Mouse (Mus musculus): ENCODE measurements around the gene Prpf38b.

The Prpf38b gene

DNA sequence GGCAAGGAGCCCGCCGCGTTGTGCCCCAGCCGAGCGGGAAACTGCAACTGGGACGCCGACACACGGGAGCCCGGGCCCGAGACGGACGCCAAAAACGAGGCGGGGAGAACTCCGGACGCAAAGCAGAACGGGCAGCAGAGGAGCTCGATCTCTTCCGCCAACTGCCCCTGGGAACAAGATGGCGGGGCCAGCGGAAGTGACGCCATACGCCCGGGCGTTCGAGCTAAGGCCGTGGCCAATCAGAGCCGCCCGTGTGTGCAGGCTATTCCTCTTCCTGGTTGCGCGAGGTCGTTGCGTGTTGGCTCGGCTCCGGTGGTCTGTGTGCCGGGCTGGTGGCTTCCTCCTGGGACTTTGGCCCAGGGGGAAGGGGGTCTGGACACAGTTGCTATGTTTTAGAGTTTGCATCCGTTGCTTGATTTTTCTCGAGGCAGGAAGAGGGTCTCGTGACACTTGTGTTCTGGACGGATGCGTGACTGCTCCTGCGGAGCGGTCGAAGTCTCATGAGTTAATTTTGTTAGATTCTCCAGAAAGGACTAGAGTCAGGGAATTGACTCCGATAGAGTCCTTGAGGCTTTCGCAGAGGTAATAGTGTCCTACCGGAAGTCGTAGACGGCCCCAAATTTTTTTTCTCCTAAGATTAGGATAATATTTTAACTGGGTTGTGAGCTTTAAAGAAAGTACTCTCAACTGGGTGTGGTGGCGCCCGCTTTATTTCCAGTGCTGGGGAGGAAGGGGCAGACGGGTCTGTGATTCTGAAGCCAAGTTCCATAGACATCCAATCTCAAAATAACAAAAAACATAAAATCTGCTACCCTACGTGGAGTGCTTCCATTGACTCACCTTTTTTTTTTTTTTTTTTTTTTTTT, at the start of gene Prpf38b:
Prpf38b (minus strand) TSS at position 180 of the 866 bp plus-strand sequence.
- peak; percentile 92 for DNase-seq (ENCODE audit: low spot score)

DNA sequence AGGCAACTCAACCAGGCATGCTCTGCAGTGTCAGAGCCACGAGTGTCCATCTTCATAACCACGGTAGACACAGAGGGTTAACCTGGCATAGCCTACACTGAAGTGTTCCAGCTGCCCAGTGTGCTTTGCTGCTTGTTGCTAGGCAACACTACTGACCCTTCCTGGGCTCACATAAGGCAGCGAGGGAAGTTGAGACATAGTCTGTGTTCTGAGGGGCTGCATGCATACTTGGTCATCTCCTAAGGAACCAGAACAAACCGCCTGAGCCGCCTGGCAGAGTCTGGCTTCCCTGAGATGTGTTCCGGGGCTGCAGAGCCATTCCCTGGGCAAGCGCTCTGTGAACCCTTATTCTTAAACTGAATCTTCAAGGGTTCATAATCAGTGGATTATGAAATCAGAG, 49.7 kb upstream of the Prpf38b start:
- DNase-seq (ENCODE audit: low spot score) = no peak

DNA sequence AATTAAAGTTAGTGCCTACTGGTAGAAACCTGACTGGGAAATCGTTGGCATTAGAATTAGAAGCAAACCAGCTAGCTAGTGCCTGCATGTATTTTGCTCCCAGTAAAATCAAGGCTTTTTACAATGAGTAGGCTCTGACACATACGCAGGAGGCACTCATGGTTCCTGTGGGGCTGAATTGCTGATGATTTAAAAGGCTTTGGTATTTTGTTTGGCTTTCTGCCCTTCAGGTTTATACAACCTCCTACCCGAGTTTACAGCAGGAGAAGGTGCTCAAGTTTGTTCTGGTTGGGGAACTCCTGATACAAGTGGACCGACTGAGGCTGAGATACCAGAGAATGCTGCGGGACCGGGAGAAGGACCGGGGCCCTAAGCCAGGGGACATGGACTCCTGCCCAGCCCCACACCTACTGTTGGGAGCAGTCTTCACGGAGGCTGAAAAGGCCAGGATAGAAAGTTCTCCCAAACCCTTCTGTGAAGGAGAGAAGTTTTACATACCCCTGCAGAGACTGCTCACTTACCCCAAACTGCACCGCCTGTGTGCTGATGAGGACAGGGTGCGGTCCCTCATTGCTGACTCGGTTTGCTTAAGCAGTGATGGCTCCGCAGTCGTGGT, 48.3 kb upstream of the Prpf38b start:
- DNase-seq (ENCODE audit: low spot score) = no peak

DNA sequence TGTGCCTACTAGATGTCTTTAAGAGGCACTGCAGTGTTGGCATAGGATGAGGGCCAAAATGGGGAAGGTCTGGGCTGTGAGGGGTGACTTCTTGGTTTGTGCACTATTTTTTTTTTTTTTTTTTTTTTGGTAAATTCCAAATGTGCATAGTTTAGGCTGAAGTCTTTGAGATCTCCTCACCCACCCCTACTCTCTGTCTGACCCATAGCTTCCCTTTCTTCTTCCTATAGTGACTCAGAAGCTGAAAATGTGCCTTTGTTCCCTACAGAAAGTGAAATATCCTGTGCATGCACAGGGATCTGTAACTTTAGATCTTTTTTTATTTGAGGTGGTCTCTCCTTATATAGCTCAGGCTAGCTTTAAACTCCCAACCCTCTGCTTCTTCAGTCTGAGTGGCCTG, 46.4 kb upstream of the Prpf38b start:
- no peak for DNase-seq (ENCODE audit: low spot score)

DNA sequence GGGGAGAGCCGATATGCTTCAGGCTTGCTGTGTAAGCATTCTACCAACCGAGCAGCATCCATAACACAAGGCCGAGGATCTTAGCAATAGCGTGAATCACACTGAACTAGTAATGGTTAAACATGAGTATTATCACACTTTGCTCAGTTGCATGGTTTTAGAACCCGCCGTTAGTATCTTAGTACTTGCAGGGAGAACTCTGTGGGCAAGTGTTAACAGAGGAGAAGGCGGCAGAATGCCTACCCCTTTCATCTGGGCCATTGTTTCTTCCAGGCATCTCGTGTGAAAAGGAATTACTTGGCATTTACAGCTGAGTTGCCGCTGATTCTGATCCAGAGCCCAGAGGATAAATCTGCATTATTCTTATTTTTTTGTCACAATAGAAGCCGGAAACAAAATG, 29.5 kb upstream of the Prpf38b start:
- DNase-seq (ENCODE audit: low spot score) = no peak

DNA sequence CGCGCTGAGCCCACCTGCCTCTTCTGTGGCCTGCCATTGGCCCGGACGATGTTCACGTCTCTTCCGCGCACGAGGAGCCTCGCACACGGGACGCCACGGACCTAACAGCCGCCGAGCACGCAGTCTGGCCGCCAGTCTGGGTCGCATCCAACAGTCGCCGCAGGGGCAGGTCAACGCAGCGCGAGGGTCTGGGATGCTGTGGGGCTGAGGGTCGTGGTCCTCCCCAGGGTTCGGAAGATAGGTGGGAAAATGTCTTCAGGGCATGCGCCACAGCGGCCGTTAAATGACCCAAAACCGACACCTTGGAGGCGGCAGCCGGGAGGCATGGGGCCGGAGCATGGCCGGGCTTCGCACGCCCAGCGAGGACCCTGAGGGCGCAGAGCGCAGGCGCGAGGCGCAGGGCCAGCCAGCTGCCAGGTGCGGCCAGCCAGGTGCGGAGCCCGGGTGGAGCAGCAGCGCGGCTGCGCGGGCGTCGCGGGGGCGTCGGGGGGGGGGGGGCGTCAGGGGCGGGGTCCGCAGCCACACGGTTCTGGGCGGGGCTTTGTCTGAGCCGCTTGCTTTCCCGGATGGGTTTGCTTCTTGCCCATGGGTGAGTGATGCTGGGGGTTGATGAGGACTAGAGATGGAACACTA, 28.6 kb upstream of the Prpf38b start, which contains the start of gene Gm9857:
Gm9857 (minus strand) TSS at position 445 of the 633 bp plus-strand sequence.
- no peak for DNase-seq (ENCODE audit: low spot score)

DNA sequence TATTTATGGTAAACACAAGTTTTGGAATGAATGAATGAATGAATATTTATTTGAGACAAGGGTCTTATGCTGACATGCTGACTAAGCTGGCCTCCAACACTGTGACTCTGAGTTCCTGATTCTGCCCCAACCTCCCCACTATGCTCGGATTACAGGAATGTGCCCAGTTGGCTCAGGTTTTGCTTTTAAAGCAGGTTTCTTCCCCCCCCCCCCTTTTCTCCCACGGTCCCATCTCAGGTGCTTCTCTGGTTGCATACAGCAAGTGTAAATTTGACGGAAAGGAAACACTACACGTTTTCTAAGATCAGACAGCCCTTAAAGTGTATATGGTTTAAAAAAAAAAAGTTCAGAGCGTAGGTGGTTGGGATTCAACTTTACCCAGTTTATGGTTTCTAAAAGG, 28.0 kb upstream of the Prpf38b start, which contains the start of gene Henmt1:
Henmt1 (plus strand) TSS at position 301 of the 400 bp plus-strand sequence.
- DNase-seq (ENCODE audit: low spot score) = no peak

DNA sequence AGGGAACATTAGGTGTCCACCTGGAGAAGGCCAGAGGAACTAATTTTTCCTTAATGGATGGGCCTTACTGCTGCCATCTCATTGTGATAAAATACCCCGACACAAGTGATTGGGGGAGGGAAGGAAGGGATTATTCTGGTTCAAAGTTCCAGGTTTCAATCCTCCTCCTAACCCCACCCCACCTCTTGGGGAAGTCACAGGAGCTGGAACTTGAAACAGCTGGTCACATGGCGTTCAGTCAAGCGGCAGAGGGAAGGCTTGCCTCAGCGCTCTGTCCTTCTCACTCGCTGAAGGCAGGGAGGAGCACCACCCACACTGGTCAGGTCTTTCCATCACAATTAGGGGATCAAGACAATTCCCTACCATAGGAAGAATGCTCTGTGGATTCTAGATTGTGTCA, 27.2 kb upstream of the Prpf38b start:
- DNase-seq (ENCODE audit: low spot score) = no peak

DNA sequence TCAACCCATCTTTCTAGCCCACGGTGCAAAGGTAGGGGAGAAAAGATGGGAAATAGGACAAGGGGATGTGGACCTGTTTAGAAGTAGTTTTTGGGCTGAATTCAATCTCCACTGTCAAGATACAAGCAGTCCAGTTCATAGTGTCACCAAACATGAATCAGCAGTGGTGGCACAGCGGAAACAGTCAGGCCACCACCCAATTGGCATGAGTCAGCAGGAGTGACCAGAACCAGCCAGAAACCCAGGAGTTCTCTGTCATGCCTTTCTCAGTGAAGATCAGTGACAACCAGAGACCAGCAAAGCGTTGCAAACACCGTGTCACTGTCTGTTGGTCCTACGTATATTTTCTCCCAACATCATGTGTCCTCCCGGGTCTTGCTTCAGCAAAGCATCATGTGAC, 22.0 kb upstream of the Prpf38b start:
- DNase-seq (ENCODE audit: low spot score) = no peak

DNA sequence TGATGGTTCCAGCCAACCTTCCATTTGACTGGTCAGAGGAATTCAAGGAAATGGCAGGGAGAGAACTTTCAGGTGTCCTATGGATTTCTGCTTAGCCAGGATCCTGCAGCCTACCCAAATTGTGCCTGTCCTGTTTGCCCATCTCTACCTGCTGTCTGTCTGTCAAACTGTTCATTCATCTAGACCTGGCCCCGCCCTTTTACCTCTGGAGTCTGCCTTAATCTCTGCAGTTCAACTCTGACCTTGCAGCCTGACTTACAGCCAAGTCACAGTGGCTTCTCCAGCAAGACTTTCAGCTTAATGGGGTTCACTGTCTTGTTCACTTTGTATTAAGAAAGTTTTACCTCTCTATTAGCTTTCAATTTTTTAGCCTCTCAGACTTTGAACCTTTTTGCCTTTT, 14.8 kb upstream of the Prpf38b start:
- no peak for DNase-seq (ENCODE audit: low spot score)

DNA sequence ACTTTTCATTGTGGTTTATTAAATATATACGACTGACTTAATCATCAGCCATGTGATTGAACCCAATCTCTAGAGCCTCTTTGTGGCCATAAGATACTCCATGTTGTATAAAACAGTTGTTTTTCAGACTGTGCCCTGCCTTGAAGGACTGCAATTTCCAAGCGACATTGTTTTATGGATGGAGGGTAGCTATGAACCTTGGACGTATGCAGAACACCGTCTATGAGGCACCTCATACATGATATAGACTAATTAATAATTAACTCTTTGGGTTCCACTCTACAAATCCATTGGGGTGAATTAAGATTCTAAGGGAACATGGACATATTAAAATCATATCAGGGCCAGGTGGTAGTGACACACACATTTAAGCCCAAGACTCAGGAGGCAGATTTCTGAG, 14.2 kb upstream of the Prpf38b start:
- no peak for DNase-seq (ENCODE audit: low spot score)

DNA sequence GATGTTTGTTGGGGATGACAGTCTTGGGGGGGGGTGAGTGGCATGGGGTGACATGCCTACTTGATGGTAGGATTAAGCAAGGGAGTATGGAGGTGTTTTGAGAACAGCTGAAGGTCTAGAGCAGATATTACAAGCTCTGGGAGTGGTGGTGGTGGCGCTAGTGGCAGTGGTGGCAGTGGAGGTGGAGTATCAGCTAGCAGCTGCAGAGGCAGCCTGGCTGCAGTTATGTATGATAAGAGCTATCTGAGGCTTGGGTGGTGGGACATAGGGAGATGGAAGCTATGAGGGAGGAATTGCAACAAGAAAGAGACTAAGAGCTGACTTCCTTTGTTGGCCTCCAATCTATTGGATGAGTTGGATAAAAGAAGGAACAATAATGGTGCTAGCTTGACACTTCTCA, 10.3 kb upstream of the Prpf38b start:
- DNase-seq (ENCODE audit: low spot score) = no peak

DNA sequence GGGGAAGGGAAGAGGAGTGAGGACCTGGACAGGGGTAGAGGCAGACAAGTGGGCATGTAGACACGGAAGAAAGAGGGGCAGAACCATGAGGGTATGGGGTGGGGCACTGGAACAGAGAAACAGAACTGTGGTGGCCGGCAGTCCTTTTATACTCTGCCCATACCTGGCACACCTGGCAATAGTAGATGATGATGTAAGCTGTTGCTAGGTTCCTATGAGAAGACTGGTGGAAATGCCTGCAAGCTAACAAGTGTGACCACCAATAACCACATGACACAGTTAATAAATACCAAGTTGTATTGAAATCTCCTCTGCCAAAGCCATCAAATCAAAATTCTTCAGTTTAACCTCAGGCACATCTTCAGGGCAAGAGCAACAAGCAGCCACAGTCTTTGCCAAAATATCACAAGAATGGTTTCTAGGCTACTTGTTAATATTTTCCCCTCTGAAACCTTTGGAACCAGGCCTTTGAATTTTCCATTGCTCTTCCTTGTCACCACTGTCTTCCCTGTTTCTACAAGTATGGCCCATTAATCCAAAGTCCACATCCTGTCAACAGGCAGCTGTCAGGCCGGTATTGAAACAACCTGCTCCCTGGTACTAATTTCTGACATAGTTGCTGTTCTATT, 9.0 kb upstream of the Prpf38b start:
- DNase-seq (ENCODE audit: low spot score) = no peak

DNA sequence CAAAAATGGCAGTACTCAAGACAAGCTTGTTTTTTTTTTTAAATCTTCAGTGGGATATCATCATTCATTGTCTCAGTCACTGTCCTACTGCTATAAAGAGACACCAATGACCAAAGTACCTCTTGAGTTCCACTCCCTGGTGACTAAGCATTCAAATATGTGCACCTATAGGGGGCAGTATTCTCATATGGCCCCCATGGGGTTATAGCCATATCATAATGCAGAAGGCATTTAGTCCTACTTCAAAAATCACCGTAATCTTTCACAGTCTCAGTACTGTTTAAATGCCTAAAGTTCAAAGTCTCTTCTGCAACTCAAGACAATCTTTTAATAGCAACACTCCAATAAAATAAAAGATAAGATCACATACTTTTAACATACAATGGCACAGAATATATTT, 7.3 kb upstream of the Prpf38b start:
- DNase-seq (ENCODE audit: low spot score) = no peak

DNA sequence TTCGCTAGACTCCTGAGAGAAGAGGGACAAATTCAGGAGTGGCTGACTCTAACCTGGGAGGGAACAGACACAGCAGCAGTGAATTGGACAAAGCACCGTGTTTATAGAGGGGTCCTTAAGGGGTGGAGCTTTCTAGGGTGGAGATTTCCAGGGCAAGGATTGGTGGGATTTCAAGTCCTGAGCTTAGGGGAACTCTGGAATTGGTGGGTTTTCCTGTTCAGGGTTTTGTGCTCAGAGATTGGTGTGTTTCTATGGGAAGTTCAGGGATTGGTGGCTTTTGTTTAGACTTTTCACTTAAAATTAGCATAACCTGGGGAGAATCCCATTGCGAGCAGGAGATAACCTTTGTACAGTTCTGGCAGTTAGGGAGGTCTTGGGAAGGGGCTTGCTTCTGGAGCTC, 6.5 kb upstream of the Prpf38b start:
- DNase-seq (ENCODE audit: low spot score) = no peak

DNA sequence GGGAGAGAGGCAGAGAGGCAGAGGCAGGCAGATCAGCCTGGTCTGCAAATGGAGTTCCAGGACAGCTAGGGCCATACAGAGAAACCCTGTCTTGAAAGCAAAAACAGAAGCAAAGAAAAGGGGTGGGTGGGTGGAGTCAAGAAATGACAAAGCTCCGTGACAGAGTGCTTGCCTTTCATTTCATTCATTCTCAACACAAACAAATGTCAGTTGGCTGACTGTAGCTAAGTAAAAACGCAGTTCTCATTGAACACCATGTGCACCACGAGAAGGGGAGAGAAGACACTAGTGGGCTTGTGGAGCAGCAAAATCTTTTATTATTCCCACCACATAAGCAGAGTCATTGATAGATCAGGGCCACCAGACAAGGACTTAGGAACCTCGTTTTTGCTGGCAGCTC, 5.3 kb upstream of the Prpf38b start:
- DNase-seq (ENCODE audit: low spot score) = no peak

DNA sequence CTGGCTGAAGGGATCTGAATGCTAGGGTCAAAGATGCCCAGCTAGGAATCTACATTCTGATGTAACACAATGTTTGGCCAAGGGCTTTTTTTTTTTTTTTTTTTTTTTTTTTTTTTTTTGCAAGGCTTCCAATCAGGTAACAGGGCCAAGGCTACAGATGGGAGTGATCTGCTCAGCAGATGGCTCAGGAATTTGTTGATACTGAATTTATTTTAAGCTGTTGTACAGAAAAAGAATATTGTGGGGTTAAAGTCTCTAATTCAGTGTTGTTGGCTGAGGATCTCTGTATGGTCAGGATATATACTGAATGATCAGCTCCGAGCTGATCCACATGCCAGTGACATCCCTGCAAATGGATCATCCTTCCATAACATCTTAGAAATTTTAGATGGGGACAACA, 4.5 kb upstream of the Prpf38b start:
- DNase-seq (ENCODE audit: low spot score) = no peak

DNA sequence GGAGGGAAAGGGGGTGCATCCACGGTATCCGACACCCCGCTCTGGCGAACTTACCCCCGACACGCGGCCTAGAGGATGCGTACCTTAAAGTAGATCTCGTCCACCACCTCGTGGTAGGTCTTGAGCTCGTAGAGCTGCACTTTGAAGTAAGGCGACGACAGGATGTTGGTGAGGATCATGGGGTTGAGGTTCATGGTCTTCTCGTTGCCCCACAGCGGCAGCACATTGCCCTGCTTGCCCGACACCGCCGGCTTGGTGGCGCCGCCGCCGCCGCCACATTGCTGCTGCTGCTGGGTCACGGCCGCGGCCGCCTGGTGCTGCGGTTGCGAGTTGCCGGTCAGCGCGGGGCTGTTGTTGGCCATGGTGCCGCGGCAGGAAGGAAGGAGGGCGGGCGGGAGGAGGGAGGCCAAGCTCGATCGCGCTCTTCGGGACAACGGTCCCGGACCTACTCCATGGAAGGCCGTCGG, 413 bp downstream of the Prpf38b start:
- no peak for DNase-seq (ENCODE audit: low spot score)

DNA sequence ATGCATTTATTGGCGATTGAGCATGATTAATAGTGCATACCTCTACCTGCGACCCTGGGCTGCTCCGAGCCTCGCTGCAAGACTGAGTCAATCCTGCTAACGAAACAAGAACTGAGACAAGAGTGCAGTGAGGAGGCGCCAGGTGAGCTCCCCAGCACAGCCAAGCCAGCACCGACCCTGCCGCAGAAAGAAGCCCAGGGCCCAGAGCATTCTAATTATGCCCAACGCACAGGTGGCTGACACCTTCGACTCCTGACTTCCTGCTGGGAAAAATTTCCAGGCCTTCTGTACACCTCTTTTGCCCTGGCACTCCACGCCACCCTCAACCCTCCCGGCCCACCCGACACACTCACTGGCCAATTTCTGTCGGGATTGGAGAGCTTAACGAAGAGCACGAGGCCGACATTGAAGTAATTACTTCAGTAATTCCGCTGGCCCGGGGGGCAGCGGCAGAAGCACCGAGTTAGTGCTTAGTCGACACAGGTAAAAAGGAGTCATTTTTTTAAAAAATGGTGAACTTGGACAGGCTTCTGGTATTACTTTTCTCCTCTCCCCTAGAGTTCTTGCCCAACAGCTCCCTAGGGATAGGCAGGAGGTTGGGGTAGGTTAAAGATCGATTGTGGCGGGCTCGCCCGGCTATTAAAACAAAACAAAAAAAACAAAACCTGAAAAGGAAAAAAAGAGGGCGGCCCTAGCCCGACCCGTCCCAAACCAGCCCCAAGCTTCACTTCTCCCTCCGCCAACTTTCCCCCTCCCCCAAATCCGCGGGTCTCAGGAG, 1.0 kb downstream of the Prpf38b start:
- no peak for DNase-seq (ENCODE audit: low spot score)

DNA sequence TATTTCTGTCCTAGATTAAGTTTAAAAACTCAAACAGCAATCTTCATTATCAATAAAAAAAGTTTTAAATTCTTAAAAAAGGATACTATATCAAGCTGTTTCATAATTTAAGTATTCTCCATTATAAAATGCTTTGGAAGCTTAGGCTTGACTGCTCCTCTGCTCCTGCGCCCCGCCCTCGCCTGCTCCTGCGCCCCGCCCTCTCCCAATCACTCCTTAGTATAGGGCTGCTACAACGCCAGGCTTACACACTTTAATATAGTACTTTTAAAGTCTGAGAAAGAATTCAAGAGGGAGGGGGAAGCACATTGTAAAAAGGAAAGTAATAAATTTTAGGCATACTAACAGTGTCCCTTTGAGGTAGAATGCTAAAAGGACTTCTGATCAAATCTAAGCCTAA, 8.6 kb downstream of the Prpf38b start:
- DNase-seq (ENCODE audit: low spot score) = no peak

DNA sequence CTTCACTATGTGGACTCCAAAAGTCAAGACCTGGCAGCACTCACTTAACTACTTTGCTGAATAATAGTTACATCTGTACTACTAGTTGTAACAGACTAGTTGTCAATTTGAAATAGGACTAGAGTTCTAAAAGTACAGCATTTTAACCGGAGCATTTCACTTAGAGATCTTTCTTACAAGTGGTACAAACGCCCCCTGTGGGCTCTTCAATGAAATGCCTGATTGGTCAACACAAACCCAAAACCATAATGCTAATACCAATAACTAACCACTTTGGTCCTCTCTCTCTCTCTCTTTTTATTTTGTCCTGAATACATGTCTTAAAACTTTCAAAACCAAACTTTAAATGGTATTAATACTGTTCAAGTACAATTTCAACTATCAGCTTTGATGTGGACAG, 9.5 kb downstream of the Prpf38b start:
- no peak for DNase-seq (ENCODE audit: low spot score)

DNA sequence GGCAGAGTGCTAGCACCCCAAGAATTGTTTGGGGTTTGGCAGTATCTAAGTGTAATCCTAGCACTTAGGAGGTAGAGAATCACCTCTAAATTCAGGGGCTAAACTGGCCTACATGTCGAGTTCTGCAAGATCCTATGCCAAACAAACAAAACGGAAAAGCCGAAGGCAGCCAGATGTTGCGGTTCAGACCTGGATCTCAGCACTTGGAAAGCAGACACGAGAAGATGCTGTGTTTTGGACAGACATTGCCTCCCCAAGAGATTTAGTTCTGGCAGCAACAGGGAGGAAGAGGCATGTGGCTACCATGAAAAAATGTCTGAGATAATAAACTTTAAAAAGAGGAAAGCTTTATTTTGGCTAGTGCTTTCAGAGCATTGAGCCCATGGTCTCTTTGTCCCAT, 10.8 kb downstream of the Prpf38b start:
- no peak for DNase-seq (ENCODE audit: low spot score)
